Mouse (Mus musculus) testis, adult 2 months (tissue): Measurements from ENCODE around the gene Sh3bp2. TPM values are rescaled to one million over a fixed set of nuclear protein-coding genes. Genes with fewer than 3 reads are reported as not detected.

Experiments used
- H3K27ac ChIP-seq: fragments of 200-500 bp; 2 replicates; pipeline ENCODE4 v1.5.1; 2012; ENCODE audit warnings: low read depth, low read length; ENCODE audit not compliant: control insufficient read depth, insufficient read depth
- H3K27me3 ChIP-seq: fragments of 200-500 bp; 2 replicates; pipeline ENCODE4 v1.6.1; 2012; ENCODE audit warnings: mild to moderate bottlenecking, low read length, moderate library complexity; ENCODE audit not compliant: control insufficient read depth, insufficient read depth
- H3K36me3 ChIP-seq: fragments of 200-500 bp; 2 replicates; pipeline ENCODE4 v1.6.1; 2012; ENCODE audit warnings: mild to moderate bottlenecking, low read length; ENCODE audit not compliant: control insufficient read depth, insufficient read depth
- H3K4me1 ChIP-seq: fragments of 200-500 bp; 2 replicates; pipeline ENCODE4 v1.6.1; 2012; ENCODE audit warnings: low read length; ENCODE audit not compliant: control insufficient read depth, insufficient read depth
- H3K4me3 ChIP-seq: fragments of 200-500 bp; 2 replicates; pipeline ENCODE4 v1.5.1; 2012; ENCODE audit warnings: low read depth, mild to moderate bottlenecking, low read length, moderate library complexity, mixed read lengths; ENCODE audit not compliant: control insufficient read depth
- CTCF ChIP-seq: fragments of 200-500 bp; IDR thresholded peaks from 2 replicates; pipeline ENCODE4 v1.5.1; 2012; ENCODE audit warnings: low read depth, mild to moderate bottlenecking, inconsistent platforms, low read length, moderate library complexity; ENCODE audit not compliant: control insufficient read depth, insufficient read depth, insufficient replicate concordance
- POLR2A ChIP-seq: fragments of 200-500 bp; IDR thresholded peaks from 2 replicates; pipeline ENCODE4 v1.6.1; 2012; ENCODE audit warnings: low read depth, mild to moderate bottlenecking, inconsistent platforms, low read length, moderate library complexity; ENCODE audit not compliant: control insufficient read depth
- polyA plus RNA-seq: library from polyadenylated mRNA; depleted of rRNA; stranded (reverse); fragments of >200 nt; gene quantifications from 2 replicates; pipeline ENCODE4 v1.2.3, GENCODE M21; 2012; rRNA removed

Gene Sh3bp2
- polyA plus RNA-seq, 1 experiment = 5.0 TPM

GRCm38 (mm10) chr5:34592666-34593065 lies 67.0 kb downstream of the Sh3bp2 start:
- Histone ChIP-seq H3K36me3 (no peaks in the 10 kb centered on the region), H3K27me3 (no peaks in the 10 kb centered on the region), H3K27ac (peak overlapping the region; percentile 10; the same call in 1 of the 2 replicates), H3K4me1 (peaks cover 4% of the 10 kb centered on the region), H3K4me3 (no peak overlapping the region)
- no peak for TF ChIP-seq POLR2A
- TF ChIP-seq CTCF = no peak

- Histone ChIP-seq H3K4me1 (peaks cover 4% of the 10 kb centered on the region), H3K27ac (no peak overlapping the region; the same call in 1 of the 2 replicates), H3K4me3 (no peak overlapping the region), H3K36me3 (no peaks in the 10 kb centered on the region), H3K27me3 (no peaks in the 10 kb centered on the region)
- TF ChIP-seq CTCF (no peak), POLR2A (no peak)
These were observed 67.6 kb downstream of the Sh3bp2 start for GRCm38 (mm10) chr5:34593202-34593727.

- H3K27me3 ChIP-seq = no peaks in the 10 kb centered on the region
- TF ChIP-seq CTCF (no peak), POLR2A (no peak)
- H3K4me3 ChIP-seq = no peak overlapping the region
- no peak overlapping the region for H3K27ac ChIP-seq
- H3K4me1 ChIP-seq = no peaks in the 10 kb centered on the region
- no peaks in the 10 kb centered on the region for H3K36me3 ChIP-seq
These were observed 78.9 kb downstream of the Sh3bp2 start for GRCm38 (mm10) chr5:34604576-34604975.

- Histone ChIP-seq H3K36me3 (no peaks in the 10 kb centered on the region; the same call in 1 of the 2 replicates), H3K27ac (no peak overlapping the region), H3K27me3 (no peaks in the 10 kb centered on the region; the same call in 1 of the 2 replicates), H3K4me3 (no peak overlapping the region), H3K4me1 (no peaks in the 10 kb centered on the region)
- TF ChIP-seq POLR2A = no peak
- no peak for TF ChIP-seq CTCF
These were observed 81.7 kb downstream of the Sh3bp2 start for GRCm38 (mm10) chr5:34607100-34607880.

- H3K4me3 ChIP-seq = no peak overlapping the region
- H3K27ac ChIP-seq = no peak overlapping the region
- no peaks in the 10 kb centered on the region; the same call in 1 of the 2 replicates for H3K27me3 ChIP-seq
- H3K36me3 ChIP-seq = no peaks in the 10 kb centered on the region; the same call in none of the 2 replicates
- TF ChIP-seq POLR2A (no peak), CTCF (no peak)
- H3K4me1 ChIP-seq = no peaks in the 10 kb centered on the region
These were observed 82.6 kb downstream of the Sh3bp2 start for GRCm38 (mm10) chr5:34608226-34608625.

DNA sequence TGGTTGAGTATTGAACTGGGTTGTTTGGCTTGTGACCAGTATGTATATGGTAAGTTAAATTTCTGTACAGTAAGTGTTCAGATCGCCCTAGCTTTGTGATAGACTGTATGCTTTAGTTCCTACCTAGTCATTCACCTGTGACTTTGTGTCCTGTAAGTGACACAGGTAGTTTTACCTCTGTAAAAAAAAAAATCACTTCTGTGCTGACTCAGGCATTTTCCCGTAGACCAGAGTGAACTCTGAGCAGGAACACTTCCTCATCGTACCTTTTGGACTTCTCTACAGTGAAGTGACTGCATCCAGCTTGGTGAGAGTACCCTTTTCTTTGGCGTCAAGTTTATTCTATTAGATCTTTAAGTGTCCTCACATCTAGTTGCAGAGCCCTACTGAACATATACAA lies 84.3 kb downstream of the Sh3bp2 start:
- TF ChIP-seq POLR2A (no peak), CTCF (no peak)
- H3K27ac ChIP-seq = no peak overlapping the region
- H3K4me3 ChIP-seq = no peak overlapping the region
- no peaks in the 10 kb centered on the region for H3K4me1 ChIP-seq
- no peaks in the 10 kb centered on the region; the same call in none of the 2 replicates for H3K36me3 ChIP-seq
- H3K27me3 ChIP-seq = no peaks in the 10 kb centered on the region; the same call in 1 of the 2 replicates

Other genes with a start within 250 kb of the Sh3bp2 start
- 2.5 and 3.2 TPM in 2 replicates for gene Zfyve28, start 237.4 kb upstream of the Sh3bp2 start, polyA plus RNA-seq
- 23.1 and 25.7 TPM in 2 replicates for gene Cfap99, start 237.2 kb upstream of the Sh3bp2 start, polyA plus RNA-seq
- gene Rnf4, start 189.5 kb upstream of the Sh3bp2 start, polyA plus RNA-seq = 82.2 and 102 TPM in 2 replicates
- gene Fam193a, start 155.9 kb upstream of the Sh3bp2 start, polyA plus RNA-seq = 137 and 148 TPM in 2 replicates
- 5.4 and 5.8 TPM in 2 replicates for gene Tnip2, start 11.8 kb upstream of the Sh3bp2 start, polyA plus RNA-seq
- 31.5 and 40.8 TPM in 2 replicates for gene Add1, start 47.8 kb downstream of the Sh3bp2 start, polyA plus RNA-seq
- gene Mfsd10, start 111.4 kb downstream of the Sh3bp2 start, polyA plus RNA-seq = 23.5 and 27.6 TPM in 2 replicates
- gene Nop14, start 134.3 kb downstream of the Sh3bp2 start, polyA plus RNA-seq = 51.4 and 71.3 TPM in 2 replicates
- 40.0 and 42.0 TPM in 2 replicates for gene Grk4, start 134.5 kb downstream of the Sh3bp2 start, polyA plus RNA-seq
- 17.9 and 18.1 TPM in 2 replicates for gene Htt, start 235.9 kb downstream of the Sh3bp2 start, polyA plus RNA-seq